Mouse (Mus musculus) thymus, adult 2 months (tissue): ENCODE measurements around the gene Trim8. TPM values are rescaled to one million over a fixed set of nuclear protein-coding genes. Genes with fewer than 3 reads are reported as not detected.

Experiments
- DNase-seq: peaks from one replicate; pipeline ENCODE4 v3.0.0; 2021
- H3K27ac ChIP-seq: fragments of 200-500 bp; 2 replicates; pipeline ENCODE4 v1.5.1; 2012; ENCODE audit warnings: low read length, control low read depth; ENCODE audit not compliant: control insufficient read depth, insufficient read depth
- H3K27me3 ChIP-seq: fragments of 200-500 bp; 2 replicates; pipeline ENCODE4 v1.6.1; 2012; ENCODE audit warnings: mild to moderate bottlenecking, low read length, moderate library complexity, mixed read lengths; ENCODE audit not compliant: control insufficient read depth, insufficient read depth
- H3K36me3 ChIP-seq: fragments of 200-500 bp; 2 replicates; pipeline ENCODE4 v1.6.1; 2012; ENCODE audit warnings: mild to moderate bottlenecking, low read length, moderate library complexity; ENCODE audit not compliant: control insufficient read depth, insufficient read depth
- H3K4me1 ChIP-seq: fragments of 200-500 bp; replicated peaks from 2 replicates; pipeline ENCODE4 v1.6.1; 2012; ENCODE audit warnings: low read length; ENCODE audit not compliant: control insufficient read depth, insufficient read depth
- H3K4me3 ChIP-seq: fragments of 200-500 bp; 2 replicates; pipeline ENCODE4 v1.5.1; 2012; ENCODE audit warnings: mild to moderate bottlenecking, low read length, control low read depth, moderate library complexity; ENCODE audit not compliant: control insufficient read depth, insufficient read depth
- CTCF ChIP-seq: fragments of 200-500 bp; IDR thresholded peaks from 2 replicates; pipeline ENCODE4 v1.5.1; 2012; ENCODE audit warnings: mild to moderate bottlenecking, control low read depth, low read length, moderate library complexity, borderline replicate concordance; ENCODE audit not compliant: control insufficient read depth, poor library complexity, insufficient read depth; ENCODE audit errors: extremely low read depth
- POLR2A ChIP-seq: fragments of 200-500 bp; IDR thresholded peaks from 2 replicates; pipeline ENCODE4 v1.6.1; 2012; ENCODE audit warnings: mild to moderate bottlenecking, low read length, control low read depth, moderate library complexity; ENCODE audit not compliant: control insufficient read depth, poor library complexity, insufficient read depth; ENCODE audit errors: extremely low read depth
- WGBS: fragments of 180-500 bp; shearing (Covaris S2); methylation state at CpG from one replicate; pipeline ENCODE4 v1.1.7; 2018; 5-methylcytosine and 5-hydroxymethylcytosine counted together
- polyA plus RNA-seq: library from polyadenylated mRNA; depleted of rRNA; stranded (reverse); fragments of >200 nt; gene quantifications from 2 replicates; pipeline ENCODE4 v1.2.3, GENCODE M21; 2012

Gene Trim8
- polyA plus RNA-seq, 1 experiment = 57.9 TPM

GRCm38 (mm10) chr19:46538213-46538612, 36.7 kb downstream of the Trim8 start:
- H3K4me3 ChIP-seq = no peak overlapping the region
- H3K36me3 ChIP-seq = no peaks in the 10 kb centered on the region
- no peak overlapping the region for H3K27ac ChIP-seq
- TF ChIP-seq CTCF (no peak), POLR2A (no peak)
- H3K4me1 ChIP-seq = 0 out of 2 replicates have a peak, but pooled peaks cover 2% of the 10 kb centered on the region
- WGBS = 90% methylated on average over 6 of the region's 6 CpGs
- no peaks in the 10 kb centered on the region for H3K27me3 ChIP-seq
- no peak for DNase-seq

- Histone ChIP-seq H3K4me1 (no peaks in the 10 kb centered on the region), H3K27ac (no peak overlapping the region), H3K36me3 (no peaks in the 10 kb centered on the region), H3K4me3 (no peak overlapping the region), H3K27me3 (no peaks in the 10 kb centered on the region)
- DNase-seq = no peak
- WGBS = 97% methylated on average over 8 of the region's 8 CpGs
- TF ChIP-seq CTCF (no peak), POLR2A (no peak)
Measured at GRCm38 (mm10) chr19:46542750-46543149, 41.2 kb downstream of the Trim8 start.

GRCm38 (mm10) chr19:46547565-46547964, 46.1 kb downstream of the Trim8 start:
- WGBS = 91% methylated on average over 6 of the region's 6 CpGs
- no peak for TF ChIP-seq CTCF
- no peak for TF ChIP-seq POLR2A
- Histone ChIP-seq H3K27ac (no peak overlapping the region), H3K36me3 (peaks cover 8% of the 10 kb centered on the region; the same call in 1 of the 2 replicates), H3K4me3 (no peak overlapping the region), H3K4me1 (no peaks in the 10 kb centered on the region), H3K27me3 (no peaks in the 10 kb centered on the region)
- DNase-seq = no peak

- 94% methylated on average over 10 of the region's 10 CpGs for WGBS
- no peak for DNase-seq
- Histone ChIP-seq H3K4me1 (no peaks in the 10 kb centered on the region), H3K27ac (no peak overlapping the region), H3K27me3 (no peaks in the 10 kb centered on the region), H3K4me3 (no peak overlapping the region), H3K36me3 (peaks cover 8% of the 10 kb centered on the region; the same call in 1 of the 2 replicates)
- TF ChIP-seq CTCF (no peak), POLR2A (no peak)
Measured at GRCm38 (mm10) chr19:46548110-46548509, 46.6 kb downstream of the Trim8 start.

GRCm38 (mm10) chr19:46550385-46550784, 48.9 kb downstream of the Trim8 start:
- no peak for DNase-seq
- Histone ChIP-seq H3K27ac (no peak overlapping the region), H3K27me3 (no peaks in the 10 kb centered on the region), H3K4me3 (no peak overlapping the region), H3K36me3 (peaks cover 8% of the 10 kb centered on the region; the same call in 1 of the 2 replicates), H3K4me1 (no peaks in the 10 kb centered on the region)
- TF ChIP-seq CTCF = no peak
- no peak for TF ChIP-seq POLR2A
- 98% methylated on average over 4 of the region's 4 CpGs for WGBS

- no peaks in the 10 kb centered on the region for H3K4me1 ChIP-seq
- DNase-seq = no peak
- H3K4me3 ChIP-seq = no peak overlapping the region
- 91% methylated on average over 4 of the region's 4 CpGs for WGBS
- H3K27ac ChIP-seq = no peak overlapping the region
- peaks cover 8% of the 10 kb centered on the region; the same call in 1 of the 2 replicates for H3K36me3 ChIP-seq
- TF ChIP-seq CTCF (no peak), POLR2A (no peak)
- H3K27me3 ChIP-seq = no peaks in the 10 kb centered on the region
Measured at GRCm38 (mm10) chr19:46552496-46552895, 51.0 kb downstream of the Trim8 start.

- Histone ChIP-seq H3K27me3 (no peaks in the 10 kb centered on the region), H3K4me3 (no peak overlapping the region), H3K36me3 (peaks cover 8% of the 10 kb centered on the region; the same call in 1 of the 2 replicates), H3K27ac (no peak overlapping the region), H3K4me1 (peaks cover 1% of the 10 kb centered on the region; the same call in 1 of the 2 replicates)
- 77% methylated on average over 11 of the region's 11 CpGs for WGBS
- TF ChIP-seq CTCF (no peak), POLR2A (no peak)
- DNase-seq = no peak
Measured at GRCm38 (mm10) chr19:46553541-46553955, 52.0 kb downstream of the Trim8 start.
